Mouse (Mus musculus) neural tube, embryonic 10.5 days (tissue): ENCODE results near the gene 4930451I11Rik.

ENCODE experiments used
- DNase-seq: peaks from one replicate; pipeline ENCODE4 v3.0.0-alpha.2; 2017; ENCODE audit warnings: low spot score; ENCODE audit errors: extremely low spot score

The 4930451I11Rik gene

GRCm38 (mm10) chr7:126831539-126831938 is at the start of gene 4930451I11Rik:
Gene 4930451I11Rik (minus strand): TSS chr7:126831639.
- no peak for DNase-seq

GRCm38 (mm10) chr7:126881040-126881439 is 49.6 kb upstream of the 4930451I11Rik start:
- no peak for DNase-seq

- no peak for DNase-seq
These were observed 45.8 kb upstream of the 4930451I11Rik start for GRCm38 (mm10) chr7:126877239-126877638.

GRCm38 (mm10) chr7:126870520-126870891 is 39.1 kb upstream of the 4930451I11Rik start:
- no peak for DNase-seq

- no peak for DNase-seq
These were observed 38.5 kb upstream of the 4930451I11Rik start for GRCm38 (mm10) chr7:126869780-126870519.

GRCm38 (mm10) chr7:126868003-126868402 is 36.6 kb upstream of the 4930451I11Rik start:
- no peak for DNase-seq

GRCm38 (mm10) chr7:126867534-126867933 is 36.1 kb upstream of the 4930451I11Rik start:
- no peak for DNase-seq

GRCm38 (mm10) chr7:126863791-126864190 is 32.4 kb upstream of the 4930451I11Rik start:
- DNase-seq, result no peak

GRCm38 (mm10) chr7:126862147-126862784 is 30.8 kb upstream of the 4930451I11Rik start, which contains the start of gene Ino80e:
Gene Ino80e (minus strand): TSS chr7:126862377.
- DNase-seq, result peak; percentile 94

- peak; percentile 94 for DNase-seq
These were observed 30.1 kb upstream of the 4930451I11Rik start, which contains the start of gene Hirip3 for GRCm38 (mm10) chr7:126861429-126862130. Gene Hirip3 (plus strand): TSS chr7:126861972.

- no peak for DNase-seq
These were observed 29.5 kb upstream of the 4930451I11Rik start for GRCm38 (mm10) chr7:126860987-126861386.

- DNase-seq, result no peak
These were observed 25.4 kb upstream of the 4930451I11Rik start for GRCm38 (mm10) chr7:126856741-126857420.

- DNase-seq, result no peak
These were observed 24.2 kb upstream of the 4930451I11Rik start for GRCm38 (mm10) chr7:126855641-126856040.

- DNase-seq, result no peak
These were observed 22.0 kb upstream of the 4930451I11Rik start for GRCm38 (mm10) chr7:126853454-126853853.

- DNase-seq, result no peak
These were observed 19.8 kb upstream of the 4930451I11Rik start for GRCm38 (mm10) chr7:126851192-126851591.

- no peak for DNase-seq
These were observed 18.7 kb upstream of the 4930451I11Rik start for GRCm38 (mm10) chr7:126850161-126850560.

- DNase-seq, result no peak
These were observed 17.4 kb upstream of the 4930451I11Rik start for GRCm38 (mm10) chr7:126848794-126849193.

GRCm38 (mm10) chr7:126847421-126848398 is 16.3 kb upstream of the 4930451I11Rik start:
- peak; percentile 71 for DNase-seq

GRCm38 (mm10) chr7:126847116-126847420 is 15.6 kb upstream of the 4930451I11Rik start, which contains the start of gene Doc2a:
Gene Doc2a (plus strand): TSS chr7:126847416.
- no peak for DNase-seq

GRCm38 (mm10) chr7:126845516-126845915 is 14.1 kb upstream of the 4930451I11Rik start:
- no peak for DNase-seq
